Mouse (Mus musculus) myocyte (in vitro differentiated cells): ENCODE measurements at regions not wholly inside any gene's neighbourhood (a gene's known extent, or its start where the extent isn't known, plus 50 kb on each side); places are given as distances from the start of the nearest gene placed in this dataset.

ENCODE experiments used
- CEBPB ChIP-seq: IDR thresholded peaks from 2 replicates; pipeline ENCODE4 v1.6.1; 2011; ENCODE audit warnings: mild to moderate bottlenecking, moderate library complexity; ENCODE audit not compliant: poor library complexity, insufficient read depth, severe bottlenecking
- MYOG ChIP-seq, 3 experiments: IDR thresholded peaks; one replicate each; pipeline ENCODE4 v1.6.1; 2011; ENCODE audit warnings: control low read depth in 2 of 3, low read depth in 2 of 3, mild to moderate bottlenecking in 2 of 3; ENCODE audit not compliant: insufficient read length in 2 of 3, control insufficient read depth in 1 of 3, insufficient read depth in 1 of 3
- POLR2A ChIP-seq: IDR thresholded peaks from one replicate; pipeline ENCODE4 v1.6.1; 2011; ENCODE audit warnings: low read depth, mild to moderate bottlenecking, control low read depth, moderate library complexity; ENCODE audit not compliant: insufficient read length
- POLR2AphosphoS2 ChIP-seq: IDR thresholded peaks from one replicate; pipeline ENCODE4 v1.6.1; 2011; ENCODE audit warnings: low read depth, control low read depth; ENCODE audit not compliant: insufficient read length
- TCF12 ChIP-seq: IDR thresholded peaks from one replicate; pipeline ENCODE4 v1.6.1; 2011; ENCODE audit warnings: mild to moderate bottlenecking, control low read depth; ENCODE audit not compliant: poor library complexity, insufficient read depth, severe bottlenecking
- TCF3 ChIP-seq: IDR thresholded peaks from one replicate; pipeline ENCODE4 v1.6.1; 2011; ENCODE audit warnings: low read depth, control low read depth; ENCODE audit not compliant: insufficient read length
- USF1 ChIP-seq: IDR thresholded peaks from one replicate; pipeline ENCODE4 v1.6.1; 2011; ENCODE audit warnings: low read depth, mild to moderate bottlenecking, control low read depth, moderate library complexity

GRCm38 (mm10) chr14:59045235-59045634, 97.5 kb downstream of the 1700129C05Rik start:
- TF ChIP-seq POLR2A: no peak
- no peak for TF ChIP-seq POLR2AphosphoS2
- no peak for TF ChIP-seq USF1
- no peak for TF ChIP-seq TCF3
- TF ChIP-seq CEBPB: no peak
- TF ChIP-seq TCF12: no peak
- no peak for TF ChIP-seq MYOG (IDR thresholded peaks at IDR 0.05; ENCODE audit: control insufficient read depth in 1 of 3, insufficient read depth in 1 of 3, insufficient read length in 2 of 3, low read depth in 2 of 3)
